Mouse (Mus musculus): ENCODE measurements around the gene Arhgef26.

The Arhgef26 gene

DNA sequence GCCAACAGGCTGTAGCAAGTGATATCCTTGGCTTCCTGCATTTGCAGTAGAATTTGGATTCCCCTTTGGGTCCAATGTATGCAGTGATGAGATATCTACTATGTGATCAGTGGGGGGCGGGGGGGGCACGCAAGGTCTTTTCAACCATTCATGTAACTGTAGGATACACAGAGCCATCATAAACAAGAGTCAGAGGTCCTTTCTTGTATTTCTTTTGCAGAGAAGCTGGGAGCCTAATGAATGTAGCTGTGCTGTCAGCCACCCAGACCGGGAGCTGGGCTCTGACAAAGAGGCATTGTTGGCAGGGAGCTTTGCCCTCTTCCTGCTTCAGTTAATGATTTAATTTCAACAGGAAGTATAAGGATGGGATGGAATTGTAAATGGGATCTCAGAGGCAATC is 116.0 kb downstream of the Arhgef26 start:
- DNase-seq = no peak

DNA sequence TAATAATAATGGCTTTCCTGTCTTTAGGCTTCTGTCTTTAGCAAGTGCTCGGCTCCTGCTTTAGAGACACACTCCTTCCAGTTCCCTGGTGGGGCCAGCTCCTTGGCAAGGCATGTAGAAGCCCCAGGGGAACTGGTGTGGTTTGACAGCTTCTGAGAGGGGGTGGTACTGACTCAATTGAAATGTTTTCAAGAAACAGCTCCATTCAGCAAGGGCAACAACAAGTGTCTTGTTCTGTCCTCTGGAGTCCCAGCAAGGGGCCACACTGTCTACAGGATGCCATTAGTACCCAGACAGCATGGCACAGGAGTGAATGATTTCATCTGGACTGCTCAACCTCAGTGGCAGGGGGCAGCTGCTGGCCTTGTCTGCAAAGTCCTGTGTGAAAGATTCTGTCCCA is 117.7 kb downstream of the Arhgef26 start:
- DNase-seq = peak; percentile 12

DNA sequence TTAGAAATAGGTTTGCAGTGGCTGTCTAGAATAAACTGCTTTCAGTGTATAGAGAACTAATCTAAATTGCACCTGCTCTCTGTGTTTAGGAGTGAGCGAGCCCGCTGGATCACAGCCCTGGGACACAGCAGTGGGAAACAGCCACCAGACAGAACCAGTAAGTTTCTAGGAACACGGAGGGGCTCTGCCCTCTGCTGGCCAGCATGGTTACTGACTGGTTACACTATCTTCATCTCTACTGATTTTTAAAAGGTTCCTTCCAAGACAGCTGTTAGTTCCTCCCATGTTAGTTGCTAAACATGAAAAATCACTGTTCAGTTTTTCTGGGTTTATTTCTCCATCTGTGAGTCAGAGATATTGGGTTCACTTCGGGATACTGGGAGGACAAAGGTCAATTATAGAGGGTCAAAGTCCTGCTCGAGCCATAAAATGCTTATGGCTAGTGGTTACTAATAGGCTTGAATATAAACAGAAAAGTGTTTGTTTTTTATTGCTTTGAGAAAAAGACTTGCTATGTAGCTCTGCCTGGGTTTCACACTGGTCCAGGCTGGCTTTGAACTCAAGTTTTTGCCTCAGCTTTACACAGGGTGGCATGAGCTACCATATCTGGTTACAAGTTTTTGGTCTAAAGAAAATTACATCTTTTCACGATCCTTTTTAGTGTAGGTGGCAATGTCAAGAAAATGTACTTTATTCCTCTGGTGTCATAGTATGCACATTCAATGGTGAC is 120.3 kb downstream of the Arhgef26 start:
- peak; percentile 75 for DNase-seq

DNA sequence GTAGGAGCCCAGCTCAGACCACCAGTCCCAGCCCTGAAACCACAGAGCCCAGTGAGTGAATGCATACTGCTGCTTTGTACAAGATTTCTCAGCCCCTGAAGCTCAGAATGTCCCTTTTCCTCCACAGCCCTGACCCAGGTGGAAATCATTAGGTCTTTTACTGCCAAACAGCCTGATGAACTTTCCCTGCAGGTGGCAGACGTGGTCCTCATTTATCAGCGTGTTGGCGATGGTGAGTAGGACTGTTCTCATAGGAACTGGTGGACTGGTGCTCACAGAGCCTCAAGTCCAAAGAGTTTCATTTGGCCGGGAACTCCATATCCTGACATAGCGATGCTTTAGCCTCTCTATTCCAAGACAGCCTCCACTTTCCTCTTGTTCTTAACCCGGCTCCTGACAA is 121.3 kb downstream of the Arhgef26 start:
- DNase-seq = no peak

DNA sequence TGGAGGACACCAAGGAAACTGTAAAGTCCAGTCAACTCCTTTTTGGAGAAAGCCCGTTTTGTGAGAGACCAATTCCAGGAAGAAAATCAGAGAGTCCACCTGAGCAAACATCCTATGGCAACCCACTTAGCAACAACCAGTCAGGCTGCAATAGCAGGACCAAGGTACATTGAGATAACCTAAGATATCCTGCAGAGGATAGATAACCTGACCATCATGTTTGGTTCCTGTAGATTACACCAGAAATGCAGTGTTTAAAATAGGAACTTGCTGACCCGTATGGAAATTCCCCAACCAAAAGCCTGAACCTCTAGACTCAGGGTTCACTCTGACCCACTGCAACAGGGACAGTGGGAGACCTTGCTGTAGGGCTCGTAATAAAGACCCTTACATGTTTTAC is 126.1 kb downstream of the Arhgef26 start:
- DNase-seq = no peak

DNA sequence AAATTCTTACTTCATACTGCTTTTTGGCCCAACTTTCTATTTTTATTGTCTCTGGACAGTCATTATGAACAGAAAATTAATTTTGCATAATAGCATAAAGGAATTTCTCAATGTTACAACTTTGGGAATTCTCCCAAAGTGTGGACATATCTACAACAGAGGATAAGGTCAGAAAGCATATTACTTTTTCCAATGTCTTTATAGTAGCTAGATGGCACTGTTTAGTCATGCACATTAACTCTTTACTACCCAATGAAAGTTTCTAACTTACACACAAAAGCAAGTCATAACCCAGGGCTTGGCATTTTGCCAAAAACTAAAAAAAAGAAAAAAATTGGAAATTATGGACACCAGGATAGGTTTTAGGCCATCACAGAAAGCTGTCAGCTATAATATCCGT is 132.0 kb downstream of the Arhgef26 start:
- no peak for DNase-seq

DNA sequence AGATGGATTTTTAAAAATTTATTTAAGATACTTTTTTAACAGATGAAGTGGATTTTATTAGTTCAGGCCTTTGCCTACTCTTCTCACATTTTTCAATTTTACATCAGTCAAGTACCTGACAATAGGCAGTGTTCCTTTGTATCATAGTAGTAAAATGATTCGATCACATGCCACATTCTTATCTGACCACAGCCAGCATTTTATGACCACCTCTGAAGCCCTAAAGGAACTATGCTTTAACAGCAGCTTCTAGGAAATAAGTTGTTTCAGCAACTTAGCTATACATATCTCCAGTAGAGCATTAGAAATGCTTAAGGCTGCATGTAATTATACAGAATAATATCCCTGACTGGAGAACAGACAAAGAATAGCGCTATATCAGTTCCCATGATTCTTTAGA is 146.2 kb downstream of the Arhgef26 start:
- no peak for DNase-seq

DNA sequence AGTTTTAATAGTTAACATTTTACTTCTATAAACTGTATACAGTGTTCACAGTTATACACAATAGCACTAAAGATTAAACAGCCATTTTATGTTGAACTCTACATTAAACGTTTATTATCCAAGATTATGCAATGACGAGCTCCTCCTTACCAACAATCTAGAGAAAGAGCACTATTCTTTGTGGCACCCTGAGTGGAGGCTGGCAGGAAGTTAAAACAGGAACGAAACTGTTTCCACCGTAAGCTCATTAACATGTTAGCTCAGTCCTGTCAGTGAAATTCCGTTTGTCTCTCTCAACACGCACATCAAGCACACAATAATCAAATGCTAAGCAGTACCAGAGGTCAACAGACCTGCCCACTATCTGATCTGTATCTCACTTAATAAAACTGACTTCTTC is 154.4 kb downstream of the Arhgef26 start:
- no peak for DNase-seq

DNA sequence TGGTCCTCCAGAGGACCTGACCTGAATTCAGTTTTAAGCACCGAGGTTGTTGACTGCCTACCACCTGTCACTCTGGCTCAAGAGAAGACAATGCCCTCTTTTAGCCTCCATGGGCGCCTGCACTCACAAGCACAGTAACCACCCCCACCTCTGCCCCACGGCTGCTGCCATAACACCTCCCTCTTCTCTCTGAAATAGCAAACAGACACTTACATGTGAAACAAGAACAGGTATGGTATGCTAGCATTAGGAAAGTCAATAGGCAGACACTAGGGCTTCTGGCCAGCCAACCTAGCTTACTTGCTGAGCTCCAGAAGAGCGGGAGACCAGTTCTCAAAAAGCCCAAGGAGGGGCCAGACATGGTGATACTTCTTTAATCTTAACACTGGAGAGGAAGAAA is 161.2 kb downstream of the Arhgef26 start:
- DNase-seq = no peak

DNA sequence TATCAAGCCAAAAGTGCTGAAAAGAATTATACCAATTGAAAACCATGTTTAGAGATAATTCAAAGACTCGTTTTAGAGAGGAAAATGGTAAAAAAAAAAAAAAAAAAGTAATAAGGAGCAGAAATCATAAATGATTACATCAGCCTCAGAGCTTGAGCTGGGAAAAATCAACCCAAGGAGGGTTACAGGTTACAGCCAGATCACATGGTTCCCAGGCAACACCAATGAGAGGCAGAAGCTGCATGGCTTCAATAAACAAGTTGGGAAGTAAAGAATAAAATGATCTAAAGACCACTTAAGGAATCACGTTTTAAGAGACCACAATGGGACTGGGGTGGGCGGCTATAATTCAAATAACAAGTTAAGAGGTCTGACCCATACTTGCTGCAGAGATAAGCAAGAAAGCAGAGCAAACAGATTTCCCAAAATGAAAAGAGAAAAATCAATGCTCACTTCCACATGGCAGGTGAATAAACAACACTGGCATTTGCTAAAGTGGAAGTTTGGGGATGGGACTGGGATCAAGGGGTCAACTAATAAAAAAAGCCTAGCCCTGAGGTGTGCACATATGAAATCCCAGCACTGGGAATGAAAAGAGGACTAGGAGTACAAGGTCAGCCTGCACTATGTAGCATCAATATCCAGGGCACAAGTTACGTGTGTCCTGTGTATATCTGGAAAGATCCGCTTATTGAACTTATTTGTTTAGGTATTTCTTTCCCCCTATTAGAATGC is 167.2 kb downstream of the Arhgef26 start:
- no peak for DNase-seq

DNA sequence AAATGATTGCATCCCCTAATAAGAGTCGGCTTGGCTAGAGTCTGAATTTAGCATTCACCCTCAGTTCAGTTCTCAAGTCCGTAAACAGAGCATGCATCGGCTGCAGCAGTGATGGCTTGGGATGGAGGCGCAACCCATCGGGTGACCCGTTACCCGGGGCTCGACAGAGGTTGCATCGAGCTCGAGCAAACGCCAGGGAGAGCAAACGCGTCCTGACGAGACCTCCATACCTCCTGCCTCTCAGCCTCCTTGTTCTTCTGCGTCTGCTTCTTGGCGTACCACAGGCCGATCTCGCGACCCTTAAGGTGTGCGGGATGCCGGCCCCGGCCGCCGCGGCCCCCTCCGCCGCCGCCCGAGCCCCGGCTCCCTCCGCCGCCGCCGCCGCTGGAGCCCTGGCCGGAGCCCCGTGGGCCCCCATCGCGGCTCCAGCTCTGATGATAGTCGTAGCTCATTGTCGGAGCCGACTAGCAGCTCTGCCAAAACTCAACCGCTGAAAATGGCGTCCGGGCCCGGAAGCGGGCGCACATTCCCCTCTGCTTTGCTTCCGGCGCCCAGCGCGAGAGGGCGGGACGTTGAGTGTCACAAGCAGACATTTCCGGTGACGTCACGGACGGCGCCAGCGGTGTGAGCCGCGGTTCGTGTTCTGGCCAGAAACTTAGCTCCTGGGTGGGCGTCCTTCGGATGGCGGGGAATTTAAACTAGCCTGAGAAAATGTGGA is 168.5 kb downstream of the Arhgef26 start, which contains the start of gene Dhx36:
Gene Dhx36 (minus strand): TSS at position 517 of the 718 bp plus-strand sequence.
- peak; percentile 99 for DNase-seq

DNA sequence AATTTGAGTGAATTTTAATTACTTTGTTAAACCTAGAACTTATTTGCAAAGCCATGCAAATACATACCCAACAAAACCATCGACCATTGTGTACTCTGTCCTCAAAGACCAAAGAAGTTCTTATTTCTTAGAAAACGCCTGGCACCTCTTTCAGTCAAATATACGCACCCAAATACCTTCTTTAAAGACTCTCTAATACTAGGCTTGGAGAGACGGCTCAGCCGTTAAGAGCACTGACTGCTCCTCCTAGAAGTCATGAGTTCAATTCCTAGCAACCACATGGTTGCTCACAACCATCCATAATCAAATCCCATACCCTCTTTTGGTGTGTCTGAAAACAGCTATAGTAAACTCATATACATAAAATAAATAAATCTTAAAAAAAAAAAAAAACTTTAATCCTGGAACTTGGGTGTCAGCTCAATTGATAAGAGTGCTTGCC is 169.1 kb downstream of the Arhgef26 start:
- no peak for DNase-seq
